Mouse (Mus musculus): ENCODE data around the gene P4hb. TPM values are rescaled to one million over a fixed set of nuclear protein-coding genes. Genes with fewer than 3 reads are reported as not detected.
A peak's percentile ranks its signal among the peaks of the same experiment; 100 is the strongest.

P4hb gene
- polyA plus RNA-seq (2014; fragmentation: Nextera tagmentation; extraction: Ambion mirVana), result 248 and 330 TPM in 2 replicates

DNA sequence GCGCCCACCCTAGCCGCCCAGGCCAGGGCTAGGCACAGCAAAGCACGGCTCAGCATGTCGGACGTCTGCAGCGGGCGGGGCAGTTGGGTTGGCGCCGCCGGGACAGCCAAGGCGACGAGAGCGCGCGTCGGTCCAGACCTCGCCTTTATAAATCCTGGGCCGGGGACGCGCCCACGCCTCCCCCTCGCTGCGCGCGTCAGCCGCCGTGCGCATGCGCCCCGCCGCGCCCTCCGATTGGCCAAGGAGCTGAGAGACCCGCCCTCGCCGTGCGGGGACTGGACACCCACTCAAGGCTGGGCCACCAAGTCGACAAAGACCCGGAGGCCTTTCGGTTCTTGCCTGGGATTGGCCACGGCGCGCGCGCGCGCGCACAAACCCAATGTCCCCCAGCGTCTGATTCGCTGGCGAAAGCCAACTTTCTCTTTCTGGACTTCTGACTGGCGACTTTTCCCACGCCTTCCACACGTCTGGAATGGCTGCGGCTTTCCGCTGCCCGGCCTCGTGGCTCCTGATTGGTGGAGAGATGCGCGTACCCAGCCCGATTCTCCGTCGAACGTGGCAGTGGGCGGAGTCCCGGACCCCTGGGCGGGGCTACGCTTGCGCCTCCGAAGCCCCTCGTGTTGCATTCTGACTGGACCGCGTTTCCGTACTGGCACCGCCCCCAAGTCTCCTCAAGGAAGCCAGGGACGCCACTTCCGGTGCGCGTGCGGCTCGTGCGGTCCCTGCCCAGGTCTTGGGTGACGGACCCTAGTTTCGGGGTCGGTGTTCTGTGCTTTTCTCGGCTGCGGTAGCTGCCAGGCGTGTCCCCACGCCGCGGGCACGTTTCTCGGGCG lies at the start of gene P4hb:
TSS of gene P4hb (minus strand) at position 502 of the 833 bp plus-strand sequence.
- peak within 1 kb of the TSS; percentile 89 for H3K27ac ChIP-seq (ENCODE audit: low read depth, low read length)
- peaks cover 16% of the 10 kb centered on the region for H3K4me1 ChIP-seq (ENCODE audit: control insufficient read depth, insufficient read depth, low read length)
- under 1% methylated on average over 92 of the region's 94 CpGs for WGBS
- H3K27me3 ChIP-seq (ENCODE audit: control insufficient read depth, insufficient read depth, low read length), result no peaks in the 10 kb centered on the region
- H3K9ac ChIP-seq (replicated peaks; ENCODE audit: low read depth, low read length), result peak within 1 kb of the TSS; percentile 72
- H3K4me2 ChIP-seq (ENCODE audit: low read depth, low read length), result peak within 1 kb of the TSS; percentile 95
- peak; percentile 96 for ATAC-seq (ENCODE audit: low read depth)
- H3K9me3 ChIP-seq (ENCODE audit: control insufficient read depth, low read length), result no peaks in the 10 kb centered on the region
- peaks cover 27% of the 10 kb centered on the region for H3K36me3 ChIP-seq (ENCODE audit: control insufficient read depth, insufficient read depth, low read length)
- peak within 1 kb of the TSS; percentile 68 for H3K4me3 ChIP-seq (ENCODE audit: low read depth, low read length)

DNA sequence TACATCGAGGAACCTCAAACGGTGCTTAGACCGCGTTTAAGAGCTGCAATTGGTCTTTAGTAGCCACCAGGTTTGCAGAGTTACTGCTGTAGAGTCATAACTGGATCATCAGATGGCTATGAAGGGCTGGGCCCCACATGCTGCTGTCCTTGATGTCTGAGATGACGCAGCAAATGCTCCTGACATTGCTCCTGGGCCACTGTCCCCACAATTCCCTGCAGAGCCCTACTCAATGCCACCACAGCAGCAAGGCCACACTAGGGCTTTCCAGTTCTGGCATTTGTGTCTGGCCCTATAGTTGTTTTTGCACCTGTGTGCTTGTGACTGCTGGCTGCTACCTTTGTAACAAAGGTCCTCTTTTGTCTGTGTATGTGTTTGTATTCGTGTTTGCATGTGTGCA lies 49.8 kb upstream of the P4hb start:
- ATAC-seq (ENCODE audit: low read depth), result no peak
- Histone ChIP-seq H3K27me3 (ENCODE audit: control insufficient read depth, insufficient read depth, low read length) (no peaks in the 10 kb centered on the region), H3K36me3 (ENCODE audit: control insufficient read depth, insufficient read depth, low read length) (peaks cover 27% of the 10 kb centered on the region; the same call in 1 of the 2 replicates), H3K4me2 (ENCODE audit: low read depth, low read length) (no peak overlapping the region), H3K27ac (ENCODE audit: low read depth, low read length) (no peak overlapping the region), H3K9me3 (ENCODE audit: control insufficient read depth, low read length) (no peaks in the 10 kb centered on the region), H3K4me3 (ENCODE audit: low read depth, low read length) (no peak overlapping the region), H3K4me1 (ENCODE audit: control insufficient read depth, insufficient read depth, low read length) (peaks cover 11% of the 10 kb centered on the region), H3K9ac (replicated peaks; ENCODE audit: low read depth, low read length) (no peak overlapping the region)
- WGBS, result 90% methylated on average over 6 of the region's 6 CpGs

DNA sequence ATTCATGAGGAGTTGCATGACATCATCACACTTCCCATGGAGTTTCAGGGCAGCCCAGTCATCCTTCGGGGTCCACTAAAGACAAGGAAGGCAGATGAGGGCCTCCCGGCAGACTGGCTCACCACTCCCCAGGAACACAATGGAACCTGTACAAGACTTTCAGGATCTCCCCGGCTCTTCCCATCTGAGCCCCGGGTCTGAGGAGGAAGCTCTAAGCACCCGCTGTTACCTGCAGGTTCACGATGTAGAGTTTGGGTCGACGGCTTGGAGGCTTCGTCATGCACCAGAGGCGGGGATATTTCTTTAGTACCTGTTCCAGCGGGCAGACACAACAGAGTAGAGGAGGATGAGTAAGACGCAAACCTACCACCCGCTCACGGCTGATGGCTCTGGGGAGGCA lies 47.1 kb upstream of the P4hb start:
- Histone ChIP-seq H3K36me3 (ENCODE audit: control insufficient read depth, insufficient read depth, low read length) (peaks cover 21% of the 10 kb centered on the region; the same call in 1 of the 2 replicates), H3K4me2 (ENCODE audit: low read depth, low read length) (no peak overlapping the region), H3K27me3 (ENCODE audit: control insufficient read depth, insufficient read depth, low read length) (no peaks in the 10 kb centered on the region), H3K9ac (replicated peaks; ENCODE audit: low read depth, low read length) (no peak overlapping the region), H3K27ac (ENCODE audit: low read depth, low read length) (no peak overlapping the region), H3K4me3 (ENCODE audit: low read depth, low read length) (no peak overlapping the region), H3K9me3 (ENCODE audit: control insufficient read depth, low read length) (no peaks in the 10 kb centered on the region), H3K4me1 (ENCODE audit: control insufficient read depth, insufficient read depth, low read length) (peaks cover 20% of the 10 kb centered on the region)
- ATAC-seq (ENCODE audit: low read depth), result no peak
- 99% methylated on average over 14 of the region's 14 CpGs for WGBS

DNA sequence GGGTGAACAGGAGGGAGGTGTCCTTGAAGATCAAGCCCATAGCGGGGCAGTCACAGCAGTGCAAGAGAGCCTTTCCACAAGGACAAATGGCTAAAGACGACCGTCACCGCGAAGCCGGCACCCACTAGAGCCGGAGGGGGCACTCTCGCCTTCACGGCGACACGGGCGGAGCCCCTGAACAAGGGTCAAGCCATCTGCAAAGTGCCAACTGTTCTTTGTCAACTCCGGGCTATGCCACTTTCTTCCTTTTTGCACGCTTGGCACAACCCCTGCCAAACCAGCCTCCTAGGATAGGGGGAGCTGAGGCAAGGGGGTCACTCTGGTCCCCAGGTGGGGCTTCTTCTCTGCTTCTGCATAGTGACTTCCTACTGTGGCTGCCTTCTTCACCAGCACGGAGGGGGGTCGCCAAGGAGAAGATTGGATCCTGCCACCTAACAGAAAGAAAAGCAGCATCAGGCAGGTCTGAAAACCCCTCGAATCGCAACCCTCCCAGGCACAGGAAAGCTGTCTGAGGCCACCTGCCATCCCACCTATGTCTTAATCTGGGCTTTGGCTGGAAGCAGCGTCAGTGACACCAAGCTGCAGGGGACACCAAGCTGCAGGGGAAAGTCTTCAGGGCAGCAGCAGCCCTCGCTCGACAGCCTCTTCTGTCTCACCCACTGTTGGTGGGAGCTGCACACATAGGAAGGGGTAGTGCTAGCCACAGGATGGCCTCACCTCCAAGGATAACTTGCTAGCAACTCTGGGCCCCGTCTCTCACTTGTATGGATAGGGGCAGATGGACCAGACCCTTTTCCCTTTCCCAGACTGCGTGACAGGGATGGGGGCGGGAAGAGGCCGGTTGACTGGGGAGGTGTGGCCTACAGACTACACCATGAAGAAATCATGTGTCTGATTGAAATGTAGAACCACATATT lies 45.8 kb upstream of the P4hb start:
- Histone ChIP-seq H3K9me3 (ENCODE audit: control insufficient read depth, low read length) (no peaks in the 10 kb centered on the region), H3K27ac (ENCODE audit: low read depth, low read length) (no peak overlapping the region), H3K4me2 (ENCODE audit: low read depth, low read length) (no peak overlapping the region), H3K4me1 (ENCODE audit: control insufficient read depth, insufficient read depth, low read length) (peaks cover 14% of the 10 kb centered on the region), H3K36me3 (ENCODE audit: control insufficient read depth, insufficient read depth, low read length) (peaks cover 21% of the 10 kb centered on the region; the same call in 1 of the 2 replicates), H3K9ac (replicated peaks; ENCODE audit: low read depth, low read length) (no peak overlapping the region), H3K4me3 (ENCODE audit: low read depth, low read length) (no peak overlapping the region), H3K27me3 (ENCODE audit: control insufficient read depth, insufficient read depth, low read length) (no peaks in the 10 kb centered on the region)
- no peak for ATAC-seq (ENCODE audit: low read depth)
- WGBS, result 95% methylated on average over 25 of the region's 25 CpGs

DNA sequence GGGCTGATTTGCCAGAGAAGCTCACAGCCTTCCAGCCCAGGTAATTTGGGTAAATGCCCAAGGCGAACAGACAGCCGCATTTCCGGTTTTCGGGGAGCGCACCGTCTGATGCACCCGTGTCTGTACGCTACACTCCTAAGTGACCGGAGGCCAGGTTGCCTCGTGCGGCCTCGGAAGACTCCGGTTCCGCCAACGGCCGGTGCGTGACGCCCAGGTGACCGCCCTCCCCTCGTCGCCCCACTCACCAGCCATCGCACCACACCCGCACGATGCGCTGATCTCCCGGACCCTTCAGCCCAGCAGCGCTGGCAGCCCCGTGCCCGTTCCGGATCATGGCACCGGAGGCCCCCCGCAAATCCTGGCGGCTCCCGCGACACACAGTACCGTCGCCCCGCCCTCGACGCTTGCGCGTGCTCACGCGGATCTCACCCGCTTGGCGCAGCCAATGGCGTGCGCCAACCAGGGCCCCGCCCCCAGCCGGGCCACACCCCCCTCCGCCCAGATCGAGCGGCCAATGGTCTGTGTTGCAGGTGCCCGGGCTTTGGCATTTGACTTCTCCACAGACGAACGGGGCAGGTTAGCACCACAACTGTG lies 44.6 kb upstream of the P4hb start, which contains the start of gene Pcyt2:
TSS of gene Pcyt2 (minus strand) at position 418 of the 594 bp plus-strand sequence.
- H3K27me3 ChIP-seq (ENCODE audit: control insufficient read depth, insufficient read depth, low read length), result no peaks in the 10 kb centered on the region
- H3K9me3 ChIP-seq (ENCODE audit: control insufficient read depth, low read length), result no peaks in the 10 kb centered on the region
- H3K27ac ChIP-seq (ENCODE audit: low read depth, low read length), result peak within 1 kb of the TSS; percentile 78
- H3K4me2 ChIP-seq (ENCODE audit: low read depth, low read length), result peak within 1 kb of the TSS; percentile 82
- peaks cover 25% of the 10 kb centered on the region for H3K36me3 ChIP-seq (ENCODE audit: control insufficient read depth, insufficient read depth, low read length)
- H3K4me3 ChIP-seq (ENCODE audit: low read depth, low read length), result peak within 1 kb of the TSS; percentile 72
- under 1% methylated on average over 53 of the region's 56 CpGs for WGBS
- H3K9ac ChIP-seq (replicated peaks; ENCODE audit: low read depth, low read length), result peak within 1 kb of the TSS; percentile 74
- H3K4me1 ChIP-seq (ENCODE audit: control insufficient read depth, insufficient read depth, low read length), result peaks cover 12% of the 10 kb centered on the region
- peak; percentile 96 for ATAC-seq (ENCODE audit: low read depth)

DNA sequence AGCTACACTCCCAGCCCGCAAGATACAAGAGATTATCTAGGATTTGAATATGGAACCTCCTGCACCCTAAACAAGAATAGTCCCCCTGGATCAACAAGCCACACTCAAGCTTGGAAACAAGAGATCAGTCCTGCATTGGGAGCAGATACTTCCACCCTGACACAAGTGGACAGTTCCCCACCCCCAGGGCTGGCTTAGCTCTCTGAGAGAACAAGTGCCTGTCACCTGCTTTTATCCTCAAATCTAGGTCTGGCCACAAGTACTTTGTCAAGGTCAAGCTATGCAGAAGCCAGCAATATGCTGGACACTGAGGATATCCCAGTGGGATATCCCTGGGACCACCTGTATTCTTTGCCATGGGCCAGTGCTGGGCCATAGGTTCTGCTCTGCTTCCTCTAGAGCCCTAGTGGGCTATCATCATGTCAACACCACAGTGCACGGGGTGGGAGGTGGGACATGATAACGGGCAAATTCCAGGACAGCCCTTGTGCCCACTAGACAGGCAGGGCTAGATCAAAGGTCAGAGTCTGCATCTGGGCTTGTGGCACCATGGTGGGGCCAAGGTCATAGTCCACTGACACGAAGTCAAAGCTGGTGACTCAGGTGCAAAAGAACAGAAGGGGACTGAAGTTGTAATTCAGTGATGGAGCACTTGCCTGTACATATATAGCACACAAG lies 43.7 kb upstream of the P4hb start:
- H3K36me3 ChIP-seq (ENCODE audit: control insufficient read depth, insufficient read depth, low read length), result peaks cover 34% of the 10 kb centered on the region
- H3K4me1 ChIP-seq (ENCODE audit: control insufficient read depth, insufficient read depth, low read length), result peaks cover 12% of the 10 kb centered on the region
- H3K27me3 ChIP-seq (ENCODE audit: control insufficient read depth, insufficient read depth, low read length), result no peaks in the 10 kb centered on the region
- peak overlapping the region; percentile 72 for H3K4me3 ChIP-seq (ENCODE audit: low read depth, low read length)
- WGBS, result 54% methylated on average over 4 of the region's 4 CpGs
- H3K27ac ChIP-seq (ENCODE audit: low read depth, low read length), result no peak overlapping the region; the same call in 1 of the 2 replicates
- no peak for ATAC-seq (ENCODE audit: low read depth)
- H3K9ac ChIP-seq (replicated peaks; ENCODE audit: low read depth, low read length), result peak overlapping the region; percentile 74
- peak overlapping the region; percentile 82 for H3K4me2 ChIP-seq (ENCODE audit: low read depth, low read length)
- H3K9me3 ChIP-seq (ENCODE audit: control insufficient read depth, low read length), result no peaks in the 10 kb centered on the region

DNA sequence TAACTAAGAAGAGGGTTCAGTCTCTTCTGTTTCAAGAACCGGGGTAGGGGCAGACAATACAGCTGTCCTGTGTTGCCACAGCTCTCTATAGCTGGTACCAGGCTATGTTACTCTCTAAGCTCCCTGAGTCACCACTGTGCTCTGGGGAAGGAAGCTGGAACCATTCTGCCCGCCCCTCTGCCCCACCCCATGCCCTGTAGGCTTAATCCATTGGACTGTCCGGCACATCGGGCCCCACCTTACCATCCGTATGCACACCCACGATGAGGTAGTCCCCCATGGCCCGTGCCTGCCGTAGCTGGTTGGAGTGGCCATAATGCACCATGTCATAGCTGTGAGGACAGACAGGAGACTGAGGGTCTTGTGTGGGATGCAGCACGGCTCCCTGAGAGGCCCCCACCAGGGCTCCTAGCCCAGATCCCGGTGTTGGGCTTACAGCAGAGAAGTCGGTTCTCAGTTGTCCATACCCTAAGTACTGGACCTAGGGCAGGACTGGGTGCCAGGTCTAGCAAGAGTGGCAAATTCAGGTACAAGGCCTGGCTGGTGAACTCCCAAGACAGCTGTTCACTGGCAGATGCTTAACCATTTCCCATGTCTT lies 42.7 kb upstream of the P4hb start:
- Histone ChIP-seq H3K4me1 (ENCODE audit: control insufficient read depth, insufficient read depth, low read length) (peaks cover 12% of the 10 kb centered on the region), H3K4me3 (ENCODE audit: low read depth, low read length) (no peak overlapping the region), H3K9me3 (ENCODE audit: control insufficient read depth, low read length) (no peaks in the 10 kb centered on the region), H3K4me2 (ENCODE audit: low read depth, low read length) (peak overlapping the region; percentile 18; the same call in 1 of the 2 replicates), H3K36me3 (ENCODE audit: control insufficient read depth, insufficient read depth, low read length) (peaks cover 40% of the 10 kb centered on the region), H3K27ac (ENCODE audit: low read depth, low read length) (no peak overlapping the region), H3K9ac (replicated peaks; ENCODE audit: low read depth, low read length) (no peak overlapping the region), H3K27me3 (ENCODE audit: control insufficient read depth, insufficient read depth, low read length) (no peaks in the 10 kb centered on the region)
- ATAC-seq (ENCODE audit: low read depth), result no peak
- 92% methylated on average over 11 of the region's 11 CpGs for WGBS

DNA sequence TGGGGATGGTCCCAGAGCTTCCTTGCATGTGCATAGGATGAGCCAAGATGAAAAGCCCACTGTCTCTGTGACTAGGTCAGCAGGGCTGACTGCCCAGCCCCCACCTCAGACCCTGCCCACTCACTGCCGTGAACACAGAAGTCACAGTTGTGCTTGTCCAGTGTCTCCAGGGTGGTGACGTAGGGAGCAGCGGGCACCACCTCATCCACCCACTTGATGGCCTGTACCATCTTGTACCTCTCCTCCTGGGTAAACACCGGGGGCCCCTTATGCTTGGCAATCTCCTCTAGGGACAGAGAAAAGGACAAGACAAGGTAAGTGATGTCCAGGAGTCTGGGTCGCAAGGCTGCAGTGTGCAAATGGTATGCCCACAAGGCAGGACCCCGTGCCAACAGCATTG lies 42.1 kb upstream of the P4hb start:
- Histone ChIP-seq H3K4me2 (ENCODE audit: low read depth, low read length) (no peak overlapping the region), H3K4me1 (ENCODE audit: control insufficient read depth, insufficient read depth, low read length) (peaks cover 12% of the 10 kb centered on the region), H3K9ac (replicated peaks; ENCODE audit: low read depth, low read length) (no peak overlapping the region), H3K4me3 (ENCODE audit: low read depth, low read length) (no peak overlapping the region), H3K9me3 (ENCODE audit: control insufficient read depth, low read length) (no peaks in the 10 kb centered on the region), H3K36me3 (ENCODE audit: control insufficient read depth, insufficient read depth, low read length) (peaks cover 37% of the 10 kb centered on the region), H3K27me3 (ENCODE audit: control insufficient read depth, insufficient read depth, low read length) (no peaks in the 10 kb centered on the region), H3K27ac (ENCODE audit: low read depth, low read length) (no peak overlapping the region)
- ATAC-seq (ENCODE audit: low read depth), result no peak
- WGBS, result 87% methylated on average over 6 of the region's 6 CpGs

Measured in neural tube, embryonic 14.5 days (tissue).